Mouse (Mus musculus) megakaryocyte-erythroid progenitor cell, adult 5 weeks (primary cell): ENCODE results near the gene A930033H14Rik. TPM values are rescaled to one million over a fixed set of nuclear protein-coding genes. Genes with fewer than 3 reads are reported as not detected.

Experiments used
- polyA plus RNA-seq: library from polyadenylated mRNA; stranded (reverse); fragments of >175 nt; gene quantifications from 2 replicates; pipeline ENCODE4 v1.2.3, GENCODE M21; 2012

Gene A930033H14Rik
- polyA plus RNA-seq, result 0.31 and 0.49 TPM in 2 replicates

DNA sequence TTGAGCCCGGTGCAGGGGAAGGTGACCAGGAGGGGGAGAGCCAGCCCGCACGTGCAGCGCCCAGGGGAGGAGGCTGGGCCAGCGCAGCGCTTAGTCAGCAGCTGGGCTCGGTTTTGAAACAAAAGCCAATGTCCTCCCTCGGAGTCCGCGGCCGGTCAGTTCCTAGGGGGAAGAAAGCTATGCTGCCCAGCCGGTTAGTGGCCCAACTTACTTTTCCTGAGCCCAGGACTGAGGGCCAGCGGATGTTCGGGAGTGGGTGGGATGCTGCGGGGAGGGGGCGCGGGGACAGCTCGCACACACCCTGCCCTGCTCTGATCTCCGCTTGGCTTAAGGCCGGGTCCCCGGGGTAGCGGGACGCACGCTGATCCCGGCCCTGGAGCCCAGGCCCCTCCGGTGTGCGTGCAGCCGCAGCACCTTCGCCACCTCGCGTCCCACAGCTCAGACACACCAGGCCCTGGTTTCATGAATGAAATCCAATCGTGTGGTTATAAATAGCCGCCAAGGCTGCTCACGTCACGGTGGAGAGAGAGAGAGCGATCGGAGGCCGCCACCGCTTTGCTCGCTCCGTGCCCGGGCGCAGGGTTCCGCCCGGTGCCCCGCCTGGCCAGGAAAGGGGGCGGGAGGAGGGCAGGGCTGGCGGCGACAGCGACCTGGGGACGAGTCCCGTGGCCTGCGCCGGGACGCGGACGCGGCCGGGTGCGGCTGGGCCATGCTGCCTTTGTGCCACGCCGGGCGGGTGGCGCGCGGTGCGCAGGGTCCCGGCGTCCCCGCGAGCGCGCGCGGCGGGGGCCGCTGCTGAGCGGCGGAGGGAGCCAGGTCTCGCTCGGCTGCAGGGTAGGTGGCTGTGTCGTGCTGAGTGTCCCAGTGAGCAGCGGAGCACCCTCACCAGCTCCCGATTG is at the start of gene A930033H14Rik:
A930033H14Rik (minus strand) TSS at position 557 of the 899 bp plus-strand sequence.

Other genes starting within 250 kb of the A930033H14Rik start
- 1.5 and 1.9 TPM in 2 replicates for gene Rhobtb1, start 61.7 kb downstream of the A930033H14Rik start, polyA plus RNA-seq
- gene Cdk1, start 139.8 kb upstream of the A930033H14Rik start, polyA plus RNA-seq, result 30.3 and 38.4 TPM in 2 replicates
- gene Ank3, start 185.7 kb upstream of the A930033H14Rik start, polyA plus RNA-seq, result 0.02 and 0.14 TPM in 2 replicates